Mouse (Mus musculus) embryonic facial prominence, embryonic 13.5 days (tissue): ENCODE measurements at regions not wholly inside any gene's neighbourhood (a gene's known extent, or its start where the extent isn't known, plus 50 kb on each side); places are given as distances from the start of the nearest gene placed in this dataset.
A peak's percentile ranks its signal among the peaks of the same experiment; 100 is the strongest.

ENCODE experiments used
- ATAC-seq: fragments of 200-750 bp; cut with Nextera tagmentation; 2 replicates; pipeline ENCODE4 v1.8.0; 2017; ENCODE audit warnings: low read depth; ENCODE audit not compliant: insufficient number of reproducible peaks, insufficient read depth, low FRiP score, low TSS enrichment
- H3K27ac ChIP-seq: fragments of 300-500 bp; sonication (generic); 2 replicates; pipeline ENCODE4 v1.5.1; 2015; ENCODE audit warnings: moderate library complexity, mild to moderate bottlenecking, inconsistent platforms
- H3K27me3 ChIP-seq: fragments of 300-500 bp; sonication (generic); 2 replicates; pipeline ENCODE4 v1.6.1; 2015; ENCODE audit warnings: mild to moderate bottlenecking, inconsistent platforms
- H3K36me3 ChIP-seq: fragments of 300-500 bp; sonication (generic); 2 replicates; pipeline ENCODE4 v1.6.1; 2015; ENCODE audit warnings: mild to moderate bottlenecking, inconsistent platforms
- H3K4me1 ChIP-seq: fragments of 300-500 bp; sonication (generic); 2 replicates; pipeline ENCODE4 v1.6.1; 2015; ENCODE audit warnings: inconsistent platforms
- H3K4me2 ChIP-seq: fragments of 300-500 bp; sonication (generic); 2 replicates; pipeline ENCODE4 v1.6.1; 2015; ENCODE audit warnings: moderate library complexity, mild to moderate bottlenecking, inconsistent platforms
- H3K4me3 ChIP-seq: fragments of 300-500 bp; sonication (generic); 2 replicates; pipeline ENCODE4 v1.5.1; 2015; ENCODE audit warnings: mild to moderate bottlenecking, inconsistent platforms
- H3K9ac ChIP-seq: fragments of 300-500 bp; sonication (generic); 2 replicates; pipeline ENCODE4 v1.6.1; 2015; ENCODE audit warnings: mild to moderate bottlenecking, inconsistent platforms
- H3K9me3 ChIP-seq: fragments of 300-500 bp; sonication (generic); 2 replicates; pipeline ENCODE4 v1.6.1; 2016; ENCODE audit warnings: inconsistent platforms
- WGBS: fragments of 180-500 bp; shearing (Covaris S2); methylation state at CpG from one replicate; pipeline ENCODE4 v1.1.7; 2015; ENCODE audit warnings: mixed read lengths; 5-methylcytosine and 5-hydroxymethylcytosine counted together

GRCm38 (mm10) chr1:183898091-183898490 is 115.0 kb upstream of the Dusp10 start:
- no peak overlapping the region for H3K9ac ChIP-seq
- no peak overlapping the region for H3K4me3 ChIP-seq
- 66% methylated on average over 3 of the region's 3 CpGs for WGBS
- ATAC-seq, result no peak
- H3K36me3 ChIP-seq, result no peaks in the 10 kb centered on the region
- no peaks in the 10 kb centered on the region for H3K27me3 ChIP-seq
- no peak overlapping the region for H3K27ac ChIP-seq
- H3K4me2 ChIP-seq, result no peak overlapping the region
- no peaks in the 10 kb centered on the region for H3K4me1 ChIP-seq
- H3K9me3 ChIP-seq, result no peaks in the 10 kb centered on the region

- Histone ChIP-seq H3K27me3 (no peaks in the 10 kb centered on the region), H3K36me3 (no peaks in the 10 kb centered on the region), H3K4me1 (no peaks in the 10 kb centered on the region), H3K27ac (no peak overlapping the region), H3K4me2 (no peak overlapping the region), H3K9ac (no peak overlapping the region), H3K9me3 (no peaks in the 10 kb centered on the region), H3K4me3 (no peak overlapping the region)
- 81% methylated on average over 7 of the region's 7 CpGs for WGBS
- no peak for ATAC-seq
Measured at GRCm38 (mm10) chr1:183904564-183904963, 108.5 kb upstream of the Dusp10 start.

- WGBS, result 83% methylated on average over 11 of the region's 11 CpGs
- H3K4me2 ChIP-seq, result no peak overlapping the region
- no peaks in the 10 kb centered on the region for H3K36me3 ChIP-seq
- H3K4me3 ChIP-seq, result no peak overlapping the region
- ATAC-seq, result no peak
- H3K27ac ChIP-seq, result no peak overlapping the region
- no peaks in the 10 kb centered on the region for H3K27me3 ChIP-seq
- no peak overlapping the region for H3K9ac ChIP-seq
- H3K9me3 ChIP-seq, result no peaks in the 10 kb centered on the region
- H3K4me1 ChIP-seq, result no peaks in the 10 kb centered on the region
Measured at GRCm38 (mm10) chr1:183905345-183906142, 107.6 kb upstream of the Dusp10 start.

- no peaks in the 10 kb centered on the region for H3K9me3 ChIP-seq
- no peak for ATAC-seq
- H3K36me3 ChIP-seq, result no peaks in the 10 kb centered on the region
- no peaks in the 10 kb centered on the region for H3K27me3 ChIP-seq
- peak overlapping the region; percentile 71 for H3K27ac ChIP-seq
- peaks cover 14% of the 10 kb centered on the region for H3K4me1 ChIP-seq
- H3K4me3 ChIP-seq, result no peak overlapping the region
- no peak overlapping the region for H3K4me2 ChIP-seq
- 40% methylated on average over 3 of the region's 3 CpGs for WGBS
- no peak overlapping the region for H3K9ac ChIP-seq
Measured at GRCm38 (mm10) chr1:183917656-183918055, 95.4 kb upstream of the Dusp10 start.

GRCm38 (mm10) chr1:183921262-183921661 is 91.8 kb upstream of the Dusp10 start:
- WGBS, result 71% methylated on average over 2 of the region's 2 CpGs

GRCm38 (mm10) chr1:183928539-183928938 is 84.6 kb upstream of the Dusp10 start:
- no peak overlapping the region for H3K27ac ChIP-seq
- H3K27me3 ChIP-seq, result no peaks in the 10 kb centered on the region
- H3K9me3 ChIP-seq, result no peaks in the 10 kb centered on the region
- ATAC-seq, result no peak
- WGBS, result 22% methylated on average over 4 of the region's 4 CpGs
- H3K9ac ChIP-seq, result no peak overlapping the region
- no peak overlapping the region for H3K4me2 ChIP-seq
- no peaks in the 10 kb centered on the region for H3K36me3 ChIP-seq
- no peak overlapping the region for H3K4me3 ChIP-seq
- peaks cover 3% of the 10 kb centered on the region for H3K4me1 ChIP-seq

More at GRCm38 (mm10) chr1:183921262-183921661, 91.8 kb upstream of the Dusp10 start:
- Histone ChIP-seq H3K4me1 (peaks cover 14% of the 10 kb centered on the region), H3K27ac (no peak overlapping the region), H3K4me3 (no peak overlapping the region), H3K9me3 (no peaks in the 10 kb centered on the region), H3K36me3 (no peaks in the 10 kb centered on the region), H3K27me3 (no peaks in the 10 kb centered on the region), H3K9ac (no peak overlapping the region), H3K4me2 (no peak overlapping the region)
- no peak for ATAC-seq

- 84% methylated on average over 4 of the region's 4 CpGs for WGBS
- Histone ChIP-seq H3K4me1 (peaks cover 3% of the 10 kb centered on the region), H3K27ac (no peak overlapping the region), H3K9ac (no peak overlapping the region), H3K4me3 (no peak overlapping the region), H3K27me3 (no peaks in the 10 kb centered on the region), H3K4me2 (no peak overlapping the region), H3K9me3 (no peaks in the 10 kb centered on the region), H3K36me3 (no peaks in the 10 kb centered on the region)
- ATAC-seq, result no peak
Measured at GRCm38 (mm10) chr1:183930363-183930982, 82.6 kb upstream of the Dusp10 start.

- peaks cover 3% of the 10 kb centered on the region for H3K4me1 ChIP-seq
- no peak for ATAC-seq
- no peak overlapping the region for H3K4me3 ChIP-seq
- H3K27me3 ChIP-seq, result no peaks in the 10 kb centered on the region
- H3K27ac ChIP-seq, result no peak overlapping the region
- no peaks in the 10 kb centered on the region for H3K36me3 ChIP-seq
- H3K4me2 ChIP-seq, result no peak overlapping the region
- no peaks in the 10 kb centered on the region for H3K9me3 ChIP-seq
- H3K9ac ChIP-seq, result no peak overlapping the region
- 77% methylated on average over 3 of the region's 3 CpGs for WGBS
Measured at GRCm38 (mm10) chr1:183931141-183931540, 82.0 kb upstream of the Dusp10 start.

GRCm38 (mm10) chr1:183933845-183934244 is 79.3 kb upstream of the Dusp10 start:
- Histone ChIP-seq H3K4me3 (no peak overlapping the region), H3K27me3 (no peaks in the 10 kb centered on the region), H3K4me1 (peaks cover 5% of the 10 kb centered on the region; the same call in 1 of the 2 replicates), H3K9ac (no peak overlapping the region), H3K36me3 (no peaks in the 10 kb centered on the region), H3K4me2 (no peak overlapping the region), H3K27ac (no peak overlapping the region), H3K9me3 (no peaks in the 10 kb centered on the region)
- WGBS, result 75% methylated on average over 2 of the region's 2 CpGs
- ATAC-seq, result no peak

GRCm38 (mm10) chr1:183937166-183937565 is 75.9 kb upstream of the Dusp10 start:
- H3K27me3 ChIP-seq, result 0 out of 2 replicates have a peak, but pooled peaks cover under 1% of the 10 kb centered on the region
- no peaks in the 10 kb centered on the region for H3K36me3 ChIP-seq
- H3K4me3 ChIP-seq, result no peak overlapping the region
- H3K4me2 ChIP-seq, result no peak overlapping the region
- H3K9ac ChIP-seq, result no peak overlapping the region
- no peak overlapping the region for H3K27ac ChIP-seq
- ATAC-seq, result no peak
- WGBS, result 83% methylated on average over 11 of the region's 11 CpGs
- peaks cover 7% of the 10 kb centered on the region; the same call in 1 of the 2 replicates for H3K4me1 ChIP-seq
- no peaks in the 10 kb centered on the region for H3K9me3 ChIP-seq

- 0 out of 2 replicates have a peak, but pooled peaks cover 4% of the 10 kb centered on the region for H3K27me3 ChIP-seq
- no peaks in the 10 kb centered on the region for H3K9me3 ChIP-seq
- ATAC-seq, result no peak
- no peak overlapping the region for H3K4me2 ChIP-seq
- H3K27ac ChIP-seq, result no peak overlapping the region
- no peak overlapping the region for H3K4me3 ChIP-seq
- no peaks in the 10 kb centered on the region for H3K36me3 ChIP-seq
- H3K4me1 ChIP-seq, result peaks cover 7% of the 10 kb centered on the region; the same call in 1 of the 2 replicates
- H3K9ac ChIP-seq, result no peak overlapping the region
- 35% methylated on average over 6 of the region's 6 CpGs for WGBS
Measured at GRCm38 (mm10) chr1:183938361-183938760, 74.7 kb upstream of the Dusp10 start.

- no peak overlapping the region for H3K9ac ChIP-seq
- no peak for ATAC-seq
- H3K27ac ChIP-seq, result no peak overlapping the region
- no peaks in the 10 kb centered on the region for H3K9me3 ChIP-seq
- H3K4me3 ChIP-seq, result no peak overlapping the region
- WGBS, result 74% methylated on average over 2 of the region's 2 CpGs
- no peaks in the 10 kb centered on the region for H3K36me3 ChIP-seq
- H3K27me3 ChIP-seq, result 0 out of 2 replicates have a peak, but pooled peaks cover 4% of the 10 kb centered on the region
- peaks cover 7% of the 10 kb centered on the region; the same call in 1 of the 2 replicates for H3K4me1 ChIP-seq
- no peak overlapping the region for H3K4me2 ChIP-seq
Measured at GRCm38 (mm10) chr1:183940706-183941105, 72.4 kb upstream of the Dusp10 start.
